Mouse (Mus musculus): ENCODE measurements at regions not wholly inside any gene's neighbourhood (a gene's known extent, or its start where the extent isn't known, plus 50 kb on each side); places are given as distances from the start of the nearest gene placed in this dataset.
A peak's percentile ranks its signal among the peaks of the same experiment; 100 is the strongest.

GRCm38 (mm10) chr8:49631286-49631685 is 787.5 kb upstream of the Tenm3 start:
- peak; percentile 30 for DNase-seq
- intact Hi-C loops (cut with DNase I; ENCODE audit: low total_unique reads) = no loop called here

GRCm38 (mm10) chr8:49627966-49628495 is 784.3 kb upstream of the Tenm3 start:
- DNase-seq = no peak
- intact Hi-C loops (cut with DNase I; ENCODE audit: low total_unique reads) = no loop called here

- intact Hi-C loops (cut with DNase I; ENCODE audit: low total_unique reads) = no loop called here
- no peak for DNase-seq
Measured at GRCm38 (mm10) chr8:49595501-49595900, 751.8 kb upstream of the Tenm3 start.

- intact Hi-C loops (cut with DNase I; ENCODE audit: low total_unique reads) = no loop called here
- DNase-seq = no peak
Measured at GRCm38 (mm10) chr8:49567423-49567822, 723.7 kb upstream of the Tenm3 start.

- DNase-seq = no peak
- intact Hi-C loops (cut with DNase I; ENCODE audit: low total_unique reads) = no loop called here
Measured at GRCm38 (mm10) chr8:49563499-49564279, 719.9 kb upstream of the Tenm3 start.

GRCm38 (mm10) chr8:49562976-49563375 is 719.2 kb upstream of the Tenm3 start:
- DNase-seq = no peak
- intact Hi-C loops (cut with DNase I; ENCODE audit: low total_unique reads) = no loop called here

- no peak for DNase-seq
- intact Hi-C loops (cut with DNase I; ENCODE audit: low total_unique reads) = no loop called here
Measured at GRCm38 (mm10) chr8:49555724-49556457, 712.1 kb upstream of the Tenm3 start.

GRCm38 (mm10) chr8:49553175-49553574 is 709.4 kb upstream of the Tenm3 start:
- DNase-seq = peak; percentile 20
- intact Hi-C loops (cut with DNase I; ENCODE audit: low total_unique reads) = no loop called here

- no peak for DNase-seq
- intact Hi-C loops (cut with DNase I; ENCODE audit: low total_unique reads) = no loop called here
Measured at GRCm38 (mm10) chr8:49543321-49543720, 699.6 kb upstream of the Tenm3 start.

- intact Hi-C loops (cut with DNase I; ENCODE audit: low total_unique reads) = no loop called here
Measured at GRCm38 (mm10) chr8:49541337-49541736, 697.6 kb upstream of the Tenm3 start.

GRCm38 (mm10) chr8:49533412-49534351 is 689.9 kb upstream of the Tenm3 start:
- intact Hi-C loops (cut with DNase I; ENCODE audit: low total_unique reads) = no loop called here
- DNase-seq = no peak

More at GRCm38 (mm10) chr8:49541337-49541736, 697.6 kb upstream of the Tenm3 start:
- no peak for DNase-seq

GRCm38 (mm10) chr8:49529294-49529693 is 685.5 kb upstream of the Tenm3 start:
- no peak for DNase-seq
- intact Hi-C loops (cut with DNase I; ENCODE audit: low total_unique reads) = no loop called here

- intact Hi-C loops (cut with DNase I; ENCODE audit: low total_unique reads) = no loop called here
- no peak for DNase-seq
Measured at GRCm38 (mm10) chr8:49492906-49493305, 649.2 kb upstream of the Tenm3 start.

- DNase-seq = no peak
- intact Hi-C loops (cut with DNase I; ENCODE audit: low total_unique reads) = no loop called here
Measured at GRCm38 (mm10) chr8:49485284-49485683, 641.5 kb upstream of the Tenm3 start.

- DNase-seq = no peak
- intact Hi-C loops (cut with DNase I; ENCODE audit: low total_unique reads) = no loop called here
Measured at GRCm38 (mm10) chr8:49481476-49481992, 637.8 kb upstream of the Tenm3 start.

- intact Hi-C loops (cut with DNase I; ENCODE audit: low total_unique reads) = no loop called here
- DNase-seq = peak; percentile 3
Measured at GRCm38 (mm10) chr8:49465911-49466518, 622.3 kb upstream of the Tenm3 start.

- DNase-seq = no peak
- intact Hi-C loops (cut with DNase I; ENCODE audit: low total_unique reads) = no loop called here
Measured at GRCm38 (mm10) chr8:49465070-49465469, 621.3 kb upstream of the Tenm3 start.

- intact Hi-C loops (cut with DNase I; ENCODE audit: low total_unique reads) = no loop called here
- DNase-seq = no peak
Measured at GRCm38 (mm10) chr8:49462602-49463001, 618.9 kb upstream of the Tenm3 start.
